Mouse (Mus musculus) megakaryocyte, adult 5-6 weeks (primary cell): Measurements from ENCODE around the gene Fstl3. TPM values are rescaled to one million over a fixed set of nuclear protein-coding genes. Genes with fewer than 3 reads are reported as not detected.

Experiments
- ATAC-seq: 2 replicates; pipeline ENCODE4 v1.8.0; 2016; ENCODE audit warnings: mild to moderate bottlenecking, inconsistent platforms; ENCODE audit not compliant: poor library complexity, severe bottlenecking
- total RNA-seq, 2 experiments: library from RNA; stranded (forward) in 1 of 2; stranded (reverse) in 1 of 2; fragments of 153-499, 151-499 nt in 1 of 2; fragments of 221-1000, 200-1000 nt in 1 of 2; gene quantifications; 2 replicates each; pipeline versions ENCODE4 v1.2.3 to v1.2.4; 2015 to 2017

The Fstl3 gene
- total RNA-seq, 2 experiments from 2014 or later: 2.7 to 5.3 TPM

GRCm38 (mm10) chr10:79808728-79809127, 31.7 kb downstream of the Fstl3 start:
- no peak for ATAC-seq

- ATAC-seq: peak; percentile 93
Measured at GRCm38 (mm10) chr10:79811736-79812637, 34.9 kb downstream of the Fstl3 start.

GRCm38 (mm10) chr10:79814271-79814842, 37.3 kb downstream of the Fstl3 start:
- ATAC-seq: no peak

GRCm38 (mm10) chr10:79815671-79816494, 38.8 kb downstream of the Fstl3 start:
- no peak for ATAC-seq

GRCm38 (mm10) chr10:79817111-79817510, 40.0 kb downstream of the Fstl3 start:
- ATAC-seq: no peak

GRCm38 (mm10) chr10:79818225-79818624, 41.2 kb downstream of the Fstl3 start:
- ATAC-seq: no peak

- no peak for ATAC-seq
Measured at GRCm38 (mm10) chr10:79819606-79820005, 42.5 kb downstream of the Fstl3 start.

GRCm38 (mm10) chr10:79820277-79820676, 43.2 kb downstream of the Fstl3 start:
- ATAC-seq: no peak

- ATAC-seq: no peak
Measured at GRCm38 (mm10) chr10:79820782-79821181, 43.7 kb downstream of the Fstl3 start, which contains the start of gene Misp. Gene Misp (plus strand): TSS chr10:79820989.

- no peak for ATAC-seq
Measured at GRCm38 (mm10) chr10:79821731-79822130, 44.7 kb downstream of the Fstl3 start.

GRCm38 (mm10) chr10:79822372-79822771, 45.3 kb downstream of the Fstl3 start:
- ATAC-seq: no peak

- no peak for ATAC-seq
Measured at GRCm38 (mm10) chr10:79823011-79823410, 45.9 kb downstream of the Fstl3 start.

- ATAC-seq: no peak
Measured at GRCm38 (mm10) chr10:79824413-79824812, 47.3 kb downstream of the Fstl3 start.

GRCm38 (mm10) chr10:79831583-79831982, 54.5 kb downstream of the Fstl3 start:
- ATAC-seq: no peak

Other genes starting within 250 kb of the Fstl3 start
Only the 30 nearest of the 34 such genes appear.
- not detected in 2 replicates for gene Theg, start 189.9 kb upstream of the Fstl3 start, total RNA-seq (2015)
- gene Theg, start 189.9 kb upstream of the Fstl3 start, total RNA-seq (2017): not detected in 2 replicates
- gene C2cd4c, start 163.2 kb upstream of the Fstl3 start, total RNA-seq (2015): not detected in 2 replicates
- not detected in 2 replicates for gene C2cd4c, start 163.2 kb upstream of the Fstl3 start, total RNA-seq (2017)
- gene Shc2, start 139.4 kb upstream of the Fstl3 start, total RNA-seq (2015): not detected in 2 replicates
- gene Shc2, start 139.4 kb upstream of the Fstl3 start, total RNA-seq (2017): not detected in 2 replicates
- gene Odf3l2, start 131.5 kb upstream of the Fstl3 start, total RNA-seq (2015): not detected in 2 replicates
- not detected in 2 replicates for gene Odf3l2, start 131.5 kb upstream of the Fstl3 start, total RNA-seq (2017)
- gene Madcam1, start 112.7 kb upstream of the Fstl3 start, total RNA-seq (2015): not detected in 2 replicates
- not detected in 2 replicates for gene Madcam1, start 112.7 kb upstream of the Fstl3 start, total RNA-seq (2017)
- gene Tpgs1, start 107.9 kb upstream of the Fstl3 start, total RNA-seq (2015): 17.5 and 21.0 TPM in 2 replicates
- 8.8 and 21.1 TPM in 2 replicates for gene Tpgs1, start 107.9 kb upstream of the Fstl3 start, total RNA-seq (2017)
- 52.6 and 53.3 TPM in 2 replicates for gene Cdc34, start 95.1 kb upstream of the Fstl3 start, total RNA-seq (2015)
- 70.2 and 100 TPM in 2 replicates for gene Cdc34, start 95.1 kb upstream of the Fstl3 start, total RNA-seq (2017)
- 2.0 and 2.4 TPM in 2 replicates for gene Gzmm, start 88.3 kb upstream of the Fstl3 start, total RNA-seq (2015)
- gene Gzmm, start 88.3 kb upstream of the Fstl3 start, total RNA-seq (2017): 0.20 and 0.92 TPM in 2 replicates
- 289 and 306 TPM in 2 replicates for gene Bsg, start 72.8 kb upstream of the Fstl3 start, total RNA-seq (2015)
- 194 and 196 TPM in 2 replicates for gene Bsg, start 72.8 kb upstream of the Fstl3 start, total RNA-seq (2017)
- 0.04 TPM in 1 of 2 replicates, not detected in the other for gene Hcn2, start 60.6 kb upstream of the Fstl3 start, total RNA-seq (2015)
- not detected in 2 replicates for gene Hcn2, start 60.6 kb upstream of the Fstl3 start, total RNA-seq (2017)
- 20.9 and 27.8 TPM in 2 replicates for gene Polrmt, start 30.7 kb upstream of the Fstl3 start, total RNA-seq (2015)
- 9.7 and 12.6 TPM in 2 replicates for gene Polrmt, start 30.7 kb upstream of the Fstl3 start, total RNA-seq (2017)
- not detected in 2 replicates for gene Fgf22, start 22.2 kb upstream of the Fstl3 start, total RNA-seq (2015)
- gene Fgf22, start 22.2 kb upstream of the Fstl3 start, total RNA-seq (2017): not detected in 2 replicates
- gene Rnf126, start 10.3 kb upstream of the Fstl3 start, total RNA-seq (2015): 30.4 and 34.0 TPM in 2 replicates
- 12.5 and 13.0 TPM in 2 replicates for gene Rnf126, start 10.3 kb upstream of the Fstl3 start, total RNA-seq (2017)
- gene Prss57, start 13.7 kb downstream of the Fstl3 start, total RNA-seq (2015): 2.7 and 5.6 TPM in 2 replicates
- gene Prss57, start 13.7 kb downstream of the Fstl3 start, total RNA-seq (2017): 1.2 and 1.8 TPM in 2 replicates
- 39.3 and 42.2 TPM in 2 replicates for gene Palm, start 16.3 kb downstream of the Fstl3 start, total RNA-seq (2015)
- gene Palm, start 16.3 kb downstream of the Fstl3 start, total RNA-seq (2017): 30.2 and 35.5 TPM in 2 replicates
- not detected in 2 replicates for gene Misp, start 43.7 kb downstream of the Fstl3 start, total RNA-seq (2015)
- not detected in 2 replicates for gene Misp, start 43.7 kb downstream of the Fstl3 start, total RNA-seq (2017)
- 138 and 144 TPM in 2 replicates for gene Ptbp1, start 77.2 kb downstream of the Fstl3 start, total RNA-seq (2015)
- 97.9 and 133 TPM in 2 replicates for gene Ptbp1, start 77.2 kb downstream of the Fstl3 start, total RNA-seq (2017)
- gene Prtn3, start 97.2 kb downstream of the Fstl3 start, total RNA-seq (2015): 322 and 372 TPM in 2 replicates
- gene Prtn3, start 97.2 kb downstream of the Fstl3 start, total RNA-seq (2017): 92.6 and 97.3 TPM in 2 replicates
- 6.2 and 10.6 TPM in 2 replicates for gene Plppr3, start 97.4 kb downstream of the Fstl3 start, total RNA-seq (2015)
- gene Plppr3, start 97.4 kb downstream of the Fstl3 start, total RNA-seq (2017): 13.2 and 17.6 TPM in 2 replicates
- 348 and 366 TPM in 2 replicates for gene Elane, start 109.0 kb downstream of the Fstl3 start, total RNA-seq (2015)
- 161 and 164 TPM in 2 replicates for gene Elane, start 109.0 kb downstream of the Fstl3 start, total RNA-seq (2017)
- gene Cfd, start 113.6 kb downstream of the Fstl3 start, total RNA-seq (2015): not detected in 2 replicates
- not detected in 2 replicates for gene Cfd, start 113.6 kb downstream of the Fstl3 start, total RNA-seq (2017)
- gene Med16, start 131.7 kb downstream of the Fstl3 start, total RNA-seq (2015): 12.0 and 13.6 TPM in 2 replicates
- 17.5 and 18.0 TPM in 2 replicates for gene Med16, start 131.7 kb downstream of the Fstl3 start, total RNA-seq (2017)
- not detected in 2 replicates for gene Gm26602, start 133.6 kb downstream of the Fstl3 start, total RNA-seq (2015)
- gene Gm26602, start 133.6 kb downstream of the Fstl3 start, total RNA-seq (2017): not detected in 2 replicates
- 0.18 and 0.29 TPM in 2 replicates for gene Kiss1r, start 139.7 kb downstream of the Fstl3 start, total RNA-seq (2015)
- 0.26 and 0.77 TPM in 2 replicates for gene Kiss1r, start 139.7 kb downstream of the Fstl3 start, total RNA-seq (2017)
- 118 and 121 TPM in 2 replicates for gene R3hdm4, start 143.9 kb downstream of the Fstl3 start, total RNA-seq (2015)
- 92.1 and 134 TPM in 2 replicates for gene R3hdm4, start 143.9 kb downstream of the Fstl3 start, total RNA-seq (2017)
- 36.7 and 38.7 TPM in 2 replicates for gene Arid3a, start 149.8 kb downstream of the Fstl3 start, total RNA-seq (2015)
- gene Arid3a, start 149.8 kb downstream of the Fstl3 start, total RNA-seq (2017): 59.2 and 67.8 TPM in 2 replicates
- 10.6 and 15.7 TPM in 2 replicates for gene Wdr18, start 182.9 kb downstream of the Fstl3 start, total RNA-seq (2015)
- gene Wdr18, start 182.9 kb downstream of the Fstl3 start, total RNA-seq (2017): 7.8 TPM in 2 replicates
- gene Grin3b, start 193.4 kb downstream of the Fstl3 start, total RNA-seq (2015): not detected in 2 replicates
- 0.18 TPM in 1 of 2 replicates, not detected in the other for gene Grin3b, start 193.4 kb downstream of the Fstl3 start, total RNA-seq (2017)
- 51.6 and 52.2 TPM in 2 replicates for gene Tmem259, start 207.1 kb downstream of the Fstl3 start, total RNA-seq (2015)
- gene Tmem259, start 207.1 kb downstream of the Fstl3 start, total RNA-seq (2017): 52.1 and 53.2 TPM in 2 replicates
- 174 and 175 TPM in 2 replicates for gene Cnn2, start 211.3 kb downstream of the Fstl3 start, total RNA-seq (2015)
- gene Cnn2, start 211.3 kb downstream of the Fstl3 start, total RNA-seq (2017): 286 and 299 TPM in 2 replicates